Mouse (Mus musculus) embryo, embryonic 10.5 days (tissue): ENCODE measurements at regions not wholly inside any gene's neighbourhood (a gene's known extent, or its start where the extent isn't known, plus 50 kb on each side); places are given as distances from the start of the nearest gene placed in this dataset.
"Not testable (repeated sequence)": the region's sequence is repeated elsewhere in the genome, so short reads cannot be mapped to it uniquely, and the experiment has no call there.

Source experiments
- DNase-seq: peaks from one replicate; pipeline ENCODE4 v3.0.0-alpha.2; 2015; ENCODE audit warnings: low spot score

DNA sequence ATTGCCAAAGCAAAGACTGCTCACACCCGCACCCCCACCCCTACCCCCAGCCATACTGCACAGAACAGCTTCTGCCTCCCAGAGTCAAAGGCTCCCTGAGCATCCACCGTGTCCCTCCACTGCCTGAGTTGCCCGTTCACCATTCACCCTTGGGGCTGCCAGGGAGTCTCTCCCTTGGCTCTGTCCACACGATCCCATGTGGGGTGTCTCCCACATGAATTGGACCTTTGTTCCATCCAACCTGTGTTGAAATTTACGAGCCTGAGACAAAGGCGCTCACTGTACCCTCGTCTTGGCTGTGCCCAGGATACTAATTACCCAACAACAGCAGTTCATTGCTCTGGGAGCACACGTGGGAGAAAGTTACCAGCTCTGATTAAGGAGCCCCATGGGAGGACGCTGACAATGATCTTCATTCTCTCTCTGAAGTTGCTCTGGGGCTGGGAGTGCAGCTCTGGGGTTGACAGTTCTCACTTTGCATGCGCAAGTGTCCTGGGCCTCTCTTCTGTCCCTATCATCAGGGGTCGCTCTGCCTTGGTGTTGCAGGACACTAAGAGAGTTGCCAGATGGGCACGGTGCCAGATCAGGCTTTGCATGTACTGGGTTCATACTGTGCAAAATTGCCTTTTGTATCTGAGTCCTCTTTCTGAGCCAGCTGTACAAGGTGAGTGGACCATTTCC, 178.3 kb upstream of the Rgma start:
- no peak for DNase-seq

GRCm38 (mm10) chr7:73198069-73198468, 177.2 kb upstream of the Rgma start:
- no peak for DNase-seq

DNA sequence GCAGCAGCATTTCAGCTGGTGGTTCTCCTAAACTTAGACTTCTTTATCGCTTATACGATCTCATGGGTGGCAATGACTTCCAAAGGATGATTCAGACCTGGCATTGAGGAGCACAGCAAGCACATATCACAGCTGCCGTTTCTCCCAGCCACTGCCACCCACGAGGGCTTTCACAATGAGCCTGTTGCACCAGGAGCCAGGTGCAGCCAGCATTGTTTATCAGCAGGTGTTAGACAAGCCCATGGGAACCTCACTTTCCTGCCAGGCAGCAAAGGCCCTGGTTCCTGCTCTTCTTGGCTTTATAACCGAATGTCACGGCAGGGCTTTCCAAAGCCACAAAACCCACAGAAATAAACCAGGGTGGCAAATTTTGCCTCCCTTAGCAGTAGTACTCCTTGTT, 175.3 kb upstream of the Rgma start:
- DNase-seq: no peak

GRCm38 (mm10) chr7:73201330-73201729, 174.0 kb upstream of the Rgma start:
- DNase-seq: no peak

- no peak for DNase-seq
Measured at GRCm38 (mm10) chr7:73206922-73207811, 168.1 kb upstream of the Rgma start.

GRCm38 (mm10) chr7:73208479-73208816, 166.9 kb upstream of the Rgma start:
- no peak for DNase-seq

DNA sequence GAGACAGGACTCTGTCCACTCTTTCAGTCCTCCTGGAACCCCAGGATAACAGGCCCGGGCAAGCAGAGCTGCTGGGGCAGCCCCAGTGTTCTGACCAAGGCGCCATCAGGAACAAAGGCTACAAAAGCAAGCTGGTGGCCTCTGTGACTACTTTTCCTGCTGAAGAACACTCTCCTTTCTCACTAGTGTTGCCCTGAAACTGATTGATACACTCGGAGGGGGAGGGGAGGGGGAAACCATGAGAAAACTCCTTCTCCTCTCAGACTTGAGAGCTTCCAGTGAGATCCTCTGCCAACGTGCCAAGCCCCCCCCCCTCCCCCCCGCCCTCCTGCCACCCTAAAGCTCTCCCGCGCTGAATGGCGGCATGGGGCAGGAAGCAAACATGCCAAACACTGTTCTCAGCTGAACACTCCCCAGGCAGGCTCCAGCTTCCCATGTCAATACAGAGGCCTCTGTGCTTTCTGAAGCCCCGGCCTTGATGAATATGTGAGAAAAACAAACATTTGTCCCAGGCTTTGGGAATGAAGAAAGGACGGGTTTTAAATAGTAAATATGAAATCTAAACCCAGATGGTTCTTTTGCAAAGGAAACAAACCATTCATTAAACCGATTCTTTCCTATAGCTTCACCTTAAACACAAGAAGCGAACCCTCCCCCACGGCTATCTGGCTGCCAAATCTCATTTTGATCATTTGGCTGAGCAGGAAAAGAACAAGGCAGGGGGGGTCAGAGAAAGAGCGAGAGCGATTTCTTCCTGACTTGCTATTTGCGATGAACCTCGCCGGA, 166.3 kb upstream of the Rgma start:
- DNase-seq: peak; percentile 62

GRCm38 (mm10) chr7:73210078-73210477, 165.2 kb upstream of the Rgma start:
- no peak for DNase-seq

- DNase-seq: peak; percentile 72
Measured at GRCm38 (mm10) chr7:73222237-73222915, 152.9 kb upstream of the Rgma start.

GRCm38 (mm10) chr7:73222929-73223512, 152.3 kb upstream of the Rgma start:
- peak; percentile 42 for DNase-seq

GRCm38 (mm10) chr7:73233539-73234158, 141.7 kb upstream of the Rgma start:
- DNase-seq: no peak

DNA sequence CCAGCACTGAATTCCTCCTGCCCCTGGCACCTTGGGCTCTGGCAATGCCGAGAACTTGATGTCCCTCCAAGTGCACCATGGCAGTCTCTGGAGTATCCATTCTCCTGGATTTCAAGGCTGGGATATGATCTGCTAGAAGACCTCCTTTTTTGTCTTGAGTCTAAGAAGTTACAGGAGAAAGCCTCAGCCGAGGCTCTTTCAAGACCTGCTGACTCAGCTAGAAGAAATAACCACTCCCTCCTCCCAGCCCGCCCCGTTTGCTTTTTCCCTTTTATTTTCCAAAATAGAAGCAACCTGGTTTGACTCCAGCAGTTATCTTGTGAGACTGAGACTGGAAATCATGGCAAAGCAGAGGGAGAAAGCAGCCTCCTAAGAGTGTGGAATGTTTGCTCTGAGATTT, 136.8 kb upstream of the Rgma start:
- peak; percentile 25 for DNase-seq

DNA sequence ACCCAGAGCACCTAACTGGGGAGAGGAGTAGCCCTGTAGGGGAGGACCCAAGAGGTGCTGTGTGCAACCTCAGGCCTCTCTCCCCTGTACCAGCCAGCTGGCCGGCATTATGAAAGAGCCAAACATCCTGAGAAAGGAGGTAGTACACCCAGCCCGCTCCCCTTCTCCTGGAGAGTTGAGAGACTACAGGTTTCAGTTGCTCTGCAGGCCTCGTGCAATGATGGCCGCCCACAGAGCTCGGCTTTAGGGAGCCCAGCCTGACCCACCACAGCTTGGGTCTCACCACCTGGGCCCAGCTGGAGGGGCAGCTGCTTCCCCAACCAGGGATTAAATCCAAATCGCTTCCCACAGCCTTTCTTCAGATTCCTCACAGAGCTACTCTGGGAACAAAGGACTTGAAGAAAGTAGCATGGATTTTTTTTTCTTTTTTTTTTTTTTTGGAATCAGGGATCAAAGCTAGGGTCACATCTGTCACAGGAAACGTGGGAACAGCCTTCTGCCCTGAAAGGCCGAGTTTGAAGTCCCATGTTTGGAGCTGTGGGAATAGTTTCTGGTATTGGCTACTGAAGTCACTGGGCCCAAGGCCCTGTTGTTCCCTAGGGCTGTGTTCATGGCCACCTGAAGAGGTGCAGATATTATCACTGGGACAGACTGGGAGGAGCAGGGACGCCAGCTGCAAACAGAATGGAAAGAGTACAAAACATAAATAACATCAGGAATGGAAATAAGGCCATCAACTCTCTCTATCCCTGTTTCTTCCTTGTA, 131.5 kb upstream of the Rgma start:
- peak; percentile 30 for DNase-seq

- no peak for DNase-seq
Measured at GRCm38 (mm10) chr7:73245431-73245830, 129.9 kb upstream of the Rgma start.

- no peak for DNase-seq
Measured at GRCm38 (mm10) chr7:73250593-73250992, 124.7 kb upstream of the Rgma start.

DNA sequence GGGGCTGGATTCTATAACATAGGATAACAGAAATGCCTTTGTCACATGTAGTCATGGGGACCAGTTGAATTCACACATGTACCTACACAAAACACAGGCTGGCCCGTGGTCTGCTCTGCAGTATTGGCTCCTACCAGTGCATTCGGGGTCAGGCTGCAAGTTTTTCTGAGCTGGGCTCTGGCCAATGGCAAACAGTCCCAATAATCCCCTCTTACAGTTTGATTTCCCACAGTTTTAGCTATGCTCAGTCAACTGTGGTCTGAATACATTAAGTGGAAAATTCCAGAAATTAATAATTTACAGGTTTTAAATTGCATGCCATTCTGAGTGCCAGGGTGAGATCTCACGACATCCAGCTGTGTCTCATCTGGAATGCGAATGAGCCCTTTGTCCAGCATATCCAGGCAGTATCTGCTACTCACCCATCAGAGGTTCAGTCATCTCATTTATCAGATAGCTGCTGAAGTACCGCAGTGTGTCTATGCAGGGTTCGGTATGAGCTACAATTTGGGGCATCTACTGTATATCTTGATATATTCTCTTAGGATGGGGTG, 124.0 kb upstream of the Rgma start:
- no peak for DNase-seq

DNA sequence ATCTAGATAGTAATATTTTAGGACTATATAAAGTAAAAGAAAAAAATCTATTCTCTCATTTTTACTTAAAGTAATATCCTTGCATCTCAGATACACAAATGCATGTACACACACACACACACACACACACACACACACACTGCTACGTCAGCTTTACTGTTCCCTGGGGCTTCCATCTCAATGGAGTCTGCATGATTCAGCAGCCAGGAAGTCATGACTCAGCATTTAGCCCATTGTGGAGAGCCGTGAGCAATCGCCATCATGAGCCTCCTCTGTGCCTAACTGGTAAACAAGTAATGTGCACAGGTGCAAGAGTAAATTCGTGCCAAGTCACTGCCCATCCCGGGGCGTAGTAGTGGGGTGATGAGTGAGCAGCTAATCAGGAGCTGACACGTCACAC, 120.3 kb upstream of the Rgma start:
- DNase-seq: not testable (repeated sequence)

- DNase-seq: no peak
Measured at GRCm38 (mm10) chr7:73260140-73260539, 115.2 kb upstream of the Rgma start.

- no peak for DNase-seq
Measured at GRCm38 (mm10) chr7:73261750-73262149, 113.6 kb upstream of the Rgma start.

- DNase-seq: no peak
Measured at GRCm38 (mm10) chr7:73262526-73262925, 112.8 kb upstream of the Rgma start.
